Mouse (Mus musculus): ENCODE results near the gene Gm16485.
A peak's percentile ranks its signal among the peaks of the same experiment; 100 is the strongest.

The Gm16485 gene

DNA sequence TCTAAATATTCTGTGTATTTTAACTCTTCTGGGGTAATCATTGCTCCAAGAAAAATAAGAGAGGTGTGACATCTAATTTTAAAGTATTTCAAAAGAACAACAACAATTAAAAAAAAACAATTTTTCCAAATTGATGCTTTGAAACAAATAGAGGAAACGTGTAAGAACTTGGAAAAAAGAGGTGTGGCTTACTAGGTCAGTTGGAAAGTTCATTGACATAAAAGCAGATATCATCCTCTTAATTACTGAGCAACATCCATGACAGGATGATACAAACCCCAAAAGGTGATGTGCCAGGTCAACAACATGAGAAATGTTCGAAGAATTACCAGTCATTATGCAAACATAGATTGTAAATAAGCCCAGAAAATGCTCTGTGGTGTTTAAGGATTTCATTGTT lies at the start of gene Gm16485:
Gm16485 (plus strand) TSS at position 301 of the 400 bp plus-strand sequence.
- ATAC-seq (ENCODE audit: low TSS enrichment), result no peak

DNA sequence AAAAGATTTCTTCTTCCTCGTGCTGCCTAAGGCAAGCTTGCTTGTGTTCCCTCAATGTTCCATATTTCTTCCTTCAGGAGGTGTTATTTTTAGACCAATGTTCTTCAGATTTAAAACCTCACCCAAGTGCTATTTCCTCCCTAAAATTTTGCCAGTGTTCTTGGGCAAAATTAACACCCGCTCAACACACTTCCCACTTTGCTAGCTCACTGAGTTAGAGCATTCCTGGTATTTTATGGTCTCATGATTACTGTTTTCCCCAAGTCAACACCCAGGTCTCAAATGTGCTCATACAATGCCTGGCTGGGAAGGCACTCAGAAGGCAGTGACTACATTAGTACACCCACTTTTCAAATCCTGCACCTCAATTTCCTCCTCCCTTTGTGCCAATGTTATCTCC lies 44.0 kb upstream of the Gm16485 start:
- peak; percentile 96 for ATAC-seq (ENCODE audit: low TSS enrichment)

DNA sequence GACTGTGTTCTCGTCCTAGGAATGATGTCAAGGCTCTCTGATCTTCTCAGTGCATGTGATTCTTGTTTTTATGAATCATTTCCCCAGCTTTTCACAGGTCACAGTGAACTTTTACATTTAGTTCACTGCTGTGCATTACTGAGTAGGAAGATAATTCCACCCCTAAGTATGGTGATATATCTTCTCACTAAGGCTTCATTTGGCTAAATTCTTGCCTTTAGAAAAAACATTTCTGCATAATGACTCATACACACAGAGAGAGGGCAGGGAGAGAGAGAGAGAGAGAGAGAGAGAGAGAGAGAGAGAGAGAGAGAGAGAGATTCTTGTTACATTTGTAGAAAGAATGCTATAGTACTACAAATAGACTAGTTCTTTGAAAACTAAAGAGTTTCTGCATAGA lies 33.8 kb upstream of the Gm16485 start:
- ATAC-seq (ENCODE audit: low TSS enrichment), result peak; percentile 78

DNA sequence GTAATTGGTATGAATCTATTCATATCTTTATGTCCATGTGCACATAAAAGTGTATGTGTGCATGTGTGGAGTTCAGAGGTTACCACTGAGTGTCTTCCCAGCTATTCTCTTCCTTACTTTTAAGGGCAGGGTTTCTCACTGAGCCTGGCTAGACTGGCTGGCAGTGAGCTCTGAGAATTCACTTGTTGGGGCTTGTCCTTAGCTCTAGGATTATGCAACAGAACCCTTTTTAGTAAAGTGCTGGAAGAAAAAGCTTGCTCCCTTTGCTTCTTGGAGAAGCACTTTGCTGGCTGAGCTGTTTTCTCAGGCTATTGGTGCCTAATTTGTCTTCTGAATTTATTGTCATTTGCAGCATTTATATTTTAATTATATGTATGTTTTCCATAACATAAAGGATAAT lies 18.3 kb upstream of the Gm16485 start:
- peak; percentile 94 for ATAC-seq (ENCODE audit: low TSS enrichment)

DNA sequence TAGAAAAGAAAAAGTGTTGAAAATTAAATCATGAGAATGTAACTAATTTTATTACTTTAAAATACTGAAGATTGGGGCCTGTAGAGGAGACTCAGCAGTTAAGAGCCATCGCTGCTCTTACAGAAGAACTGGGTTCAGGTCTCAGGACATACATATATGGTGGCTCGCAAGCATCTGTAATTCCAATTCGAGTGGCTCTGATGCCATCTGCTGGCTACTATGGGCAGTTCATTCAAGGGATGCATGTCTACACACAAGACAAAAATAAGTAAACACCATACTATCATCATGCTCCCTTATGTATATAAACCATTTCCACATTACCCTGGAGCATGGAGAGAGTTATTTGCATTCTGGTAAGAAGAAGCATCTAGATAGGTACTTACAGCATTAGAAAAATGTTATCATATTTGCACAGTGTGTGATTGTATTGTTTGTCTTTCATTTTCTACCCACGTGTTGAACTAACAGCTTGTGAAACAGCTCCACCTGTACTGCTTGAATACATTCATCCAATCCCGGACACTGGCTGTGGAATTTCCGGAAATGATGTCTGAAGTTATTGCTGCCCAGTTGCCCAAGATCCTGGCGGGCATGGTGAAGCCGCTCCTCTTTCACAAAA lies 7.0 kb upstream of the Gm16485 start:
- ATAC-seq (ENCODE audit: low TSS enrichment), result peak; percentile 78; the same call in 1 of the 2 replicates

DNA sequence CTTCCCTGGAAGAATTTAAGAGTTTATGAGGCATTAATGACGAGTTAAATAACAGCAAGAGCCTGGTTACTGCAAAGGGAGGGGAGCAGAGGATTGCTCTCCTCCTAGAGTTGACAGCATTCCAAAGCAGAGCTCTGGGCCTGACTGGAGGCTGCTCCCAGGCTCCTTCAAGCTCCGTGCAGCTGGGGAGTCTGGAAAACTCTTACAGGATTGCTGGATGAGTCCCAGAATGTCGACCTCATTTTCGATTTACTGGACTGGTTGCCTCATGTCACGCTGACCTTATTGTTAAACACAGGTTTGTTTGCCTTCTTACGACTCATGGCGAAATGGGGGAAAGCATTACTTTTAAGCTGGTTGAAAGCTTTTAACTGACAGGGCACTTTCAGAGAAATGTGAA lies 1.4 kb upstream of the Gm16485 start:
- peak; percentile 72 for ATAC-seq (ENCODE audit: low TSS enrichment)

DNA sequence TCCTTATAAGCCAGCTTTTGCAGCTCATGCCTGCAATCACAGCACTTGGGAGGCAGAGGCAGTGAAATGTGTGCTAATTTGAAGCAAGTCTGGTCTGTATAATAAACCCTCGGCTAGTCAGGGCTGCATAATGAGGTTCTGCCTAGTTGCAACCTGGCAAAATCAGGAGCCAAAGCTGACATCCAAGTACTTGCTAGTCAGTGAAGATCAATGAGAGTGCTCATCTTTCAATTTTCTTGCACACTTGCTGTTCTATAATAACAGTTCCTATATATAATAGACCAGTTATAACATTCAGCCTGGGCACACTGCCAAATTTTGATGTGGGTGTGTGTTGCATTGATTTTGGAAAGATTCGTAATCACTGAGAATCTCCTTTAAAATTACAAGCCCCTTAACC lies 6.2 kb downstream of the Gm16485 start:
- ATAC-seq (ENCODE audit: low TSS enrichment), result peak; percentile 50

DNA sequence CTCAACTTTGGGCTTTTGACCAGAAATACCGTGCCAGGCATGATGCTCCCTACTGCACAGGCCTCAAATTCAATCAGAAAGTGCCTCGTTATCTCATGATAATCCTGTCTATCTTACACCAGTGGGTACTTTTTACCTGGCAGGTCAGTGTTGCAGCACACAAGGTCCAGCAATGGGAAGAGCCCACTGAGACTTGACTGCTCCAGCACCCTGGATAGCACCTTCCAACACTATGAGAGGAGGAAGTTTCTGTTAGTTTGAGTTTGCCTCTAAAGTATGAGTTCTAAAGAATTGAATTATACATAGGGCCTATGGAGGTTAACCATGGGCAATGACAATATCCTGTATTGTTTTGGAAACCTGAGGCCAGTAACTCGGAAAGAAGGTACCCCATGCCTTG lies 10.7 kb downstream of the Gm16485 start:
- ATAC-seq (ENCODE audit: low TSS enrichment), result no peak

DNA sequence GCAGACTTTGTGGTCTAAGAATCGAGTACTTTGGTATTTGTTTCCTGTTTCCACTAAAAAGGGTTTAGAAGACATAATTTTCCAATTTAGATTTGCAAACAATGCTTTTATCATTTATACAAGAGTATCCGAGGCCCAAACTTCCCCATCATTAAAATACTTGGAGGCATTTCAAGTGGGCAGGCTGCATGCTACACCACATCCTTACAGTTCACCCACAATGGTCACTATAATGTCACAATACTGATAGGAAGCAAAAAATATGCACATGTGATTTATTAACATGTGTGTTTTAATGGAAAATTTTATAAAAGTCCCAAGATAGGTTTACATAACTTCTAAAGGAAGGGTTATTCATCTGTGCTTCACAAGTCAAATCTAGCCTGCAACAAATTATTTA lies 24.9 kb downstream of the Gm16485 start:
- ATAC-seq (ENCODE audit: low TSS enrichment), result no peak

DNA sequence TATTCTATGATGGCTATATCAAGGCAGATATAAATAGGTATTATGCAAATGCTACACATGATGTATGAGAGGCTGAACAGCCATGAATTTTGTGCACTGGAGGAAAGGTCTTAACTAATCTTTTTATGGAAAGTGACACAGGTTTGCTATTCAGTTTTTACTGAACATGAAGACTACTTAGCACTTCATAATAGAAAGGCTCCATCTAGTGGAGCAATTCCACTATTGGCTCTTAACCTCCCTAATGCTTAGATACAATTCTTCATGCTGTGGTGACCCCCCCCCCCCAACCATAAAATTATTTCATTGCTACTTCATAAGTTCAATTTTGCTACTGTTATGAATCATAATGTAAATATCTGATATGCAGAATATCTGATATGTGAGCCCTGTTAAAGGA lies 29.6 kb downstream of the Gm16485 start:
- peak; percentile 77; the same call in 1 of the 2 replicates for ATAC-seq (ENCODE audit: low TSS enrichment)

DNA sequence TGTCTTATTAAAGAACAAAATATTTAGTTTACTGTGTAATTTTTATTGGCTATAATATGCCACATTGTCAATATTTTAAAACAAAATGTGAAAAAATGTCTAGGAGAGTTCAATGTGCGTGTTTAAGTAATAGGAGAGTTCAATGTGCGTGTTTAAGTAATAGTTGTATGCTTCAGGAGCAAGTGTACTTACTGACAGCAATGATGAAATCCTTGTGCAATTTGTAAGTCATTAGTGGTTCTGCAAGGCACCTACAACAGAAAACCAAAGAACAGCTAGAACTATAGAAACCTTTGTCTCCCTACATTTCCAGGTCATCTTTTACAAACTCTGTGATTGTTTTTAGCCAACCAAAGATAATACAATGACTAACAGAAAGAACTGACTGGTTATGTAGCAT lies 43.5 kb downstream of the Gm16485 start:
- no peak for ATAC-seq (ENCODE audit: low TSS enrichment)
